Mouse (Mus musculus): ENCODE measurements around the gene LTO1.
"Not testable (repeated sequence)": the region's sequence is repeated elsewhere in the genome, so short reads cannot be mapped to it uniquely, and the experiment has no call there.

Gene LTO1

DNA sequence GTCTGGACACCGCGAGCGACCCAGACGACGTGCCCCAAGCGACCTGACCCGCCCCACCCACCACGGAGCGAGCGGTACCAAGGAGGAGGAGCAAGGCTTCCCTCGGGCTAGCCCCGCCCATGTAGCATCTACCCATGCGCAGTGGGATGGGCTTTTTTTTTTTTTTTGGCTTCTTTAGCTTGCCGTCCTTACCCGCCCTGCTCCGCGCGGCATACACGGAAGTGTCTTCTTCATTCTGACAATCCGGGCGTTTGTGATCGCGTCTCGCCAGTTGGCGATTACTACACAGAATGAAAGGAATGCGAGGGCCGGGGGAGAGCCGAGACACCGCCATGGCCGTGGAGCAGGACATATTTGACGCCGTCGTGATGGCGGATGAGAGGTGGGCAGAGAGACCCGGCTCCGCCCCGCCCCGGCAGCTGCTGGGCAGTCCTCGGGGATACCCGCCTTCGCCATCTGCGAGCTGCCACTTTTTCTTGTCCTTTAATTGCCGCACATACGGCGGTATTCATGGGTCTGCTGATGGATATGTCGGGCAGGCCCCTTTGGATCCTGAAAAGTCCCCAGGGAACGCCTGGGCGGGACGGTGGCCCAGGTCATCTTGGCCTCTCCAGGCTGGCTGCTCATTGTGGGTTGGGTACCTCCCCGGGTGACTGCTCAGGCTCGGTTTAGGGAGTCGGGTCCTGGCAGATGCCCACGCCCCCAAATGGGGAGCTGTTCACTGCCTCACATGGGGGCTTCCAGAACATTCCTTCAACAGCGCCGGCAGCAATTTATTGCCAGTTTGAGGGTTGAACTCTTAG, at the start of gene LTO1:
LTO1 (plus strand) TSS at position 153 of the 803 bp plus-strand sequence.
- peak; percentile 87 for DNase-seq (ENCODE audit: low read depth, low spot score)

DNA sequence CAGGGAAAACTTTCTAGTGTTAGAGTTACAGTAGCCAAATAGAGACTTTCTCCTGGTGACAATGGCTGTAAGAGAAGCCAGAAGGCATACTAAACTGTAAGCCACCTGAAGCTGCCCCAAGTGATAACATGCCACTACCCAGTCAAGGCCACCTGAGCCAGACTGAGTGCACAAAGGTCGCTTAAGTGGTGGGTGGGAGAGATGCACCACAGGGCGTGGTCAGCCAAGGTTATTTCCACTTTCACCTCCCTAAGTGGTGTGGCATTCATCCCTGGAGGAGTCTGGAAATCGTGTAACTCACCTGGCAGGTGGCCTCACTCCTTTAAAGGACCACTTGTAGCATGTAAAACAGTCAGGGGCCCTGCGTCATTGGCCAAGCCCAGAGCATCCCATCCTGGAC, 47.7 kb upstream of the LTO1 start:
- DNase-seq (ENCODE audit: low read depth, low spot score): no peak

DNA sequence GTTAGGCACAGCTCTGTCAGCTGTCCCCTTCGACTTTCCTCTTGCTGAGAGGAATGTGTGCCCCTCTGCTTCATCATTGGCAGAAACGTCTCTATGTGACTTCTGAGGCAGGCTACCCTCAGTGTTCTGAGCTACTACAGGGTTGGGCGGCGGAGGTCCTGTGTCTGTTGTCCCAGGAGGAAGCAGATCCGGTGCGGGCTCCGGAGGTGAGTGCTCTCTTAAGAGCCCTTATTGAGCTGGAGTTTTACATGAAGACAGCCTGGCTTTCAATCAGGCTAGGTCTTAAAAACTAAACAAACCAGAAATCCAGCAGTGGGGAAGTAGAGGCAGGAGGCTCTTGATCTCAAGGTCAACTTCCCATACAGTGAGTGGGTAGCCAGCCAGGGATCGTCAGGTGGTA, 47.3 kb upstream of the LTO1 start:
- DNase-seq (ENCODE audit: low read depth, low spot score): no peak

DNA sequence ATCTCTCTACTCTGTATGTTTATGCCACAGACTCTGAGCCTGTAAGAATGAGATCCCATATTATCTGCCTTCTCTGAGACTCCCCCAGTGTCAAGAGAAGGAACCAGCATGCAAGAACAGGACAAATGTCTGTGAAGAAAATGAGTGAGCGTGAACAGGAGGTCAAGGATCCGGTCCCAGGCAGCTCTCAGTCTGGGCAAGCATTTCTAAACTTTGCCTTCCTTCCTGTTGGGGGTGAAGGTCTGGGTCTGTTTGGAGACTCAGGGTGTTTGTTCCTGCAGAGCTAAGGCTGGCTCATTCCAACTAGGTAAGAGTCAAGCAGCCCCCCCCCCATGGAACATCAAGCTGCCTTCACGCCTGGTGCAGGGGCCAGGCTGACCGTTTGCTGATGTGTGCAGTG, 42.5 kb upstream of the LTO1 start:
- DNase-seq (ENCODE audit: low read depth, low spot score): no peak

DNA sequence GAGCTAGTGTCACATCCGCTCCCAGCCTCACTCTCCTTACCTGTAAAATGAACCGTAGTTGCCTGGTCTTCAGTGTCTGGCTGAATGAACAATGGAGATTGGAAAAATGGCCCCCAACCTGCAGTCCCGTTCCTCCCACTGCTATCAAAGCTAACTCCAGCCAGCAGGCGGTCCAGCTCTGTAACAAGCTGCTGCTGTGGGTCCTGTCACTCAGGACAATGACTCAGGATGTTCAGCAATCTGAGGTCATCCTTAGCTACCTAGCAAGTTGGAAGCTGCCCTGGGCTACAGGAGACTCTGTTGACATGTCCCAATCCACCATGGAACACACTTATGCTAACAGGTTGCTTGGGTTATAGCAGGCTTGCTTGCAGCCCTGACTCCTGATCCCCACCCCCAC, 41.7 kb upstream of the LTO1 start:
- no peak for DNase-seq (ENCODE audit: low read depth, low spot score)

- no peak for DNase-seq (ENCODE audit: low read depth, low spot score)
These were observed 40.7 kb upstream of the LTO1 start for GRCm38 (mm10) chr7:144874226-144874625.

GRCm38 (mm10) chr7:144878401-144878800, 36.5 kb upstream of the LTO1 start:
- no peak for DNase-seq (ENCODE audit: low read depth, low spot score)

GRCm38 (mm10) chr7:144883106-144883505, 31.8 kb upstream of the LTO1 start:
- no peak for DNase-seq (ENCODE audit: low read depth, low spot score)

- no peak for DNase-seq (ENCODE audit: low read depth, low spot score)
These were observed 27.2 kb upstream of the LTO1 start for GRCm38 (mm10) chr7:144887672-144888071.

- DNase-seq (ENCODE audit: low read depth, low spot score): no peak
These were observed 26.2 kb upstream of the LTO1 start for GRCm38 (mm10) chr7:144888564-144889299.

DNA sequence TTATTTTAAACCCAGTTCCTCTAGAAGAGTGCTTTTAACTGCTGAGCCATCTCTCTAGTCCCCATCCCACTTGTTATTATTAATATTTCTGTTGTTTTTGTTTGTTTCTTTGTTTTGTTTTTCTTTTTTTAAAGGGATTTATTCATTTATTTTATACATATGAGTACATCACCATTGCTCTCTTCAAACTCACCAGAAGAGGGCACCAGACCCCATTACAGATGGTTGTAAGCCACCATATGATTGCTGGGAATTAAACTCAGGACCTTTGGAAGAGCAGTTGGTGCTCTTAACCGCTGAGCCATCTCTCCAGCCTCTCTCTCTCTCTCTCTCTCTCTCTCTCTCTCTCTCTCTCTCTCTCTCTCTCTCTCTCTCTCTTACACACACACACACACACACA, 24.2 kb upstream of the LTO1 start:
- DNase-seq (ENCODE audit: low read depth, low spot score): not testable (repeated sequence)

DNA sequence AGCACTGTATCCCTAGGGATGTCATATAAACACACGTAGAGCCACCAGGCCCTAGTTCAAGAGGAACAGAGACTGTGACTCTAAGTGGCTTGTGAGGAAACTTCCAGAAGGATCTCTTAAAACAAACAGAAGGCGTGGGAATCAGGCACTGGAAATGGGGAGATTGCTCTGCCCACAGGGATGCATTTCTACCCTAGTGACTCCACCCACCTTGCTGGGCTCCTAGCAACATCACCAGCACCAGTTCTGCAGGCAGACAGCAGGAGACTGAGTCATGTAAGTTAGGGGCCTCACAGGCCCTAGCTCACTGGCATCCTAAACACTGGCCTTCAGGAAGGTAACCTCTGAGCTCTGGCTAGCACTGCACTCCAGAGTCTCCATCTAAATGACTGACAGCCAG, 23.0 kb upstream of the LTO1 start:
- no peak for DNase-seq (ENCODE audit: low read depth, low spot score)

DNA sequence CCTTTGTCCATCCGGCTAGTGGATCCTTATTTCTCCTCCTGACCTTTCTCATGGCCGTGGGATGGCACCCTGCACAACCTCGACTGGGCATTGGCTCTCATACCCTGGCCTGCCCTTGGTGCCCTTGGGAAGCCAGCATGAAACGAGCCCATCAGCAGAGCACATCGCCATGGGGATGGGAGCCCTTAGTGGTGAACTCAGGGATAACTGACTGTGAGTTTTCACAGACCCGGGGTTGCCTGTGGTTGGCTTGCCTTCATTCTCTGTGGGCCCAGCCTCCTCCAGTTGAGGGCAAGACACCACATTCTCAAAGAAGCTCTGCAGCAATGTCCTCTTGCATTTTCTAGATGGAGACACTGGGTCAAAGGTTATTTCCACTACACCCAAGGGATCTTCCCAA, 22.6 kb upstream of the LTO1 start:
- no peak for DNase-seq (ENCODE audit: low read depth, low spot score)

DNA sequence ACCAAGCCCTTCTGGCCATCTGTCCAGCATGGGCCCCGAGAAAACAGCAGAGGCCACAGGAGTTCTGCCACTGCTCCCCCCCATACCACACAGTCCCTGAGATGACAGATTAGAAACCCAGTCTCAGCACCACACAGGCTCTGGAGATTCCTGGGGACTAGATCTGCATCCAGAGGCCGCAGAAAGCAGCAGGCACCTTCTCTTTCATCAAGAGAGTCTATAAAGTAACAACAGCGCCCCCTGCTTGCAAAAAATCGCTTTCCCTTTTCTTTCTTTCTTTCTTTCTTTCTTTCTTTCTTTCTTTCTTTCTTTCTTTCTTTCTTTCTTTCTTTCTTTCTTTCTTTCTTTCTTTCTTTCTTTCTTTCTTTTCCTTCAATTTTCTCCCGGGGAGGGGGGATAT, 20.7 kb upstream of the LTO1 start:
- no peak for DNase-seq (ENCODE audit: low read depth, low spot score)

- no peak for DNase-seq (ENCODE audit: low read depth, low spot score)
These were observed 20.2 kb upstream of the LTO1 start for GRCm38 (mm10) chr7:144894706-144895105.

DNA sequence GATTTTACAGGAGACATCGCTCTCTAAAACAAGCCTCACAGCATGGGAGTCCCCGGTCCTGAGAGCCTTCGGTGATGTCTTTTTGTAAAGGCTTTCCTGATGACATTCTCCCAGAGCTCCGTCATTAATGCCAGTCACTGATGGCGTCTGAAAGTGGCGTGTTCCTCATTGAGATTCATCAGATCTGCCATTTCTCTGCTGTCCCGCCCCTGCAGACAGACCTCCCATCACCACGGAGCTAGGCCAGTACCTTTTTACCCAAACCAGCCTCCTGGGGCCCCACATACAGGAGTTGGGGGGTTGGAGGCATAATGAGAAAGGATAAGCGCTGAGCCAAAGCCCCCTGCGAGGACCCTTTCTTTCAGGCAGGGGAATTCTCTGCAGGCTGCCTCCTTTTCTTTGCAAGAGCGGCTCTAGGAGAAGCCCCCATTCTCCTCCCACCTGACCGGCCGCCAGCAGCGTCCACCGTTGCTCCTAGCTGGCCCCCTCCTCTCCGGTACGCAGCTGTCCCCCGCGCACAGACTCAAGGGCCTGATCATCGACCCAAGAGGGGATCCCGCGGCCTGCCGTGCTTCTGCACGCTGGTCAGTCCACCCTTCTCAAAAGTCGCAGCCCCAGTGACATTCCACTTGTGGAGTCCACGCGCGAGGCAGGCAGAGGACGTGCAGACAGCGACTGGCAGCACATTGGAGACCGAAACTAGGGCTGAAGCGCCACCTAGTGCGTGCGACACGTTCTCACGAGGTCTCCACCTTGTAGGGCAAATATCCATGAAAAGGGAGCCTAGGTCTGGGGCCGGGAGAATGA, 19.4 kb upstream of the LTO1 start:
- DNase-seq (ENCODE audit: low read depth, low spot score): peak; percentile 76

DNA sequence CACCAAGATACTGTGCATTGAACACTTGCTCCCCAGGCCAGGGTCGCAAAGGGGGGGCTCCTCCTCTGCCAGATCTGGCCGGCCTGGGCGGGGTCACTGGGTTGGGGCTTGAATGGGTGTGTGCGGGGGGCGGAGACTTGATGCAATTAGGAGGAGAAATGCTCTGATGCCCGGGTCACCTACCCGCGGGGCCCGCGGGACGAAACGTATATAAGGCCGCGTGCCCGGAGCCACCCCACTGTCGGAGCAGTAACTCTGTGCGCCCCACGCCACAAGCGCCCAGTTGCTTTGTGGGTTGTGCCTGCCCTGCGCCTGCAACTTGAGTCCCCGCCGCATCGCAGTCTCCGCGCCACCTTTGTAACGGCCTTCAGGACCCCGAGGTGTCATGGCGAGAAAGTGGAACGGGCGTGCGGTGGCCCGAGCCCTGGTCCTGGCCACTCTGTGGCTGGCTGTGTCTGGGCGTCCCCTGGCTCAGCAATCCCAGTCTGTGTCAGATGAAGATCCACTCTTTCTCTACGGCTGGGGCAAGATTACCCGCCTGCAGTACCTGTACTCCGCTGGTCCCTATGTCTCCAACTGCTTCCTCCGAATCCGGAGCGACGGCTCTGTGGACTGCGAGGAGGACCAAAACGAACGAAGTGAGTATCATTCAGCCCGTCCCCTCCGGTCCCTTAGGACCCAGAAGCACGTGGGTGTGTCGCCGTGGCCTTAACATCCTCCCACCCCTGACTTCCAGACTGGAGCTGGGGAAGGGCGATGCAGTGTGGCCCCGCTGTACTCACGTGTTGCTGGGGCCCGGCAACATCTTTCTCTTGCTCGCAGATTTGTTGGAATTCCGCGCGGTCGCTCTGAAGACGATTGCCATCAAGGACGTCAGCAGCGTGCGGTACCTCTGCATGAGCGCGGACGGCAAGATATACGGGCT, 18.3 kb upstream of the LTO1 start, which contains the start of gene Fgf15:
Fgf15 (plus strand) TSS at position 238 of the 925 bp plus-strand sequence.
- DNase-seq (ENCODE audit: low read depth, low spot score): no peak

- no peak for DNase-seq (ENCODE audit: low read depth, low spot score)
These were observed 16.4 kb upstream of the LTO1 start for GRCm38 (mm10) chr7:144898506-144898905.

GRCm38 (mm10) chr7:144905514-144905913, 9.4 kb upstream of the LTO1 start:
- DNase-seq (ENCODE audit: low read depth, low spot score): not testable (repeated sequence)

DNA sequence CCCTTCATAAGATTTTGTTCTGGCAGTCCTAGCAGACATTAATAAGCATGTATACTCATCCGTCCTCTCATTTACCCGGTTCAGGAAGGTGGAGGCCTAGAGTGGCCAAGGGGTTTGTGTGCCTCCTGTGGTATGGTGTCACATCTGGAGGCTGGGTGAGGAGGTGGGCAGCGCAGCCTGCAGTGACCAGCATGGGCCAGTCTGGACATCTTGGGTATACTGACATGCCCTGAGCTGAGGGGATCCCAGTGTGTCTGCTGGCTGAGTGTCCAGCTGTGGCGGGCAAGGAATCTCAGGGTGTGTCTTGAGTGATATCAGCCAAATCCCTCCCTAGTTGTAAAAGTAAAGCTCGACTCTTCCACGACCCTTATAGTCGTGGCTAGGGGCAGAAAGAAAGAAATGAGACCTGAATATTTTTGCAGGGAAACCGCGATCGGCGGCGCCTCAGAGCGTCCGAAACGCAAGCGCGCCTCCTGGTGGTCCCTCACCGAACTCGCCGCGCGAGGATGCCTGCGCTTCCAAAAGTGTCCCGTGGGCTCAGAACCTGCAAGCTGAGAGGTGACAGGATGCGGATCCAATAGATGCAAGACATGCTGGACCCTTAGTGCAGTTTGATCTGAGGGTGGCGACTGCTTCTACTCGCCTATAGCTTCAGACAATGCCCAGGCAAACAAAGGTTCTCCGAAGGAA, 8.0 kb upstream of the LTO1 start:
- peak; percentile 59 for DNase-seq (ENCODE audit: low read depth, low spot score)

All from embryo, embryonic 11.5 days (tissue).